8 mouse cellular contexts compared by ENCODE assay signal in the genomic region with DNA sequence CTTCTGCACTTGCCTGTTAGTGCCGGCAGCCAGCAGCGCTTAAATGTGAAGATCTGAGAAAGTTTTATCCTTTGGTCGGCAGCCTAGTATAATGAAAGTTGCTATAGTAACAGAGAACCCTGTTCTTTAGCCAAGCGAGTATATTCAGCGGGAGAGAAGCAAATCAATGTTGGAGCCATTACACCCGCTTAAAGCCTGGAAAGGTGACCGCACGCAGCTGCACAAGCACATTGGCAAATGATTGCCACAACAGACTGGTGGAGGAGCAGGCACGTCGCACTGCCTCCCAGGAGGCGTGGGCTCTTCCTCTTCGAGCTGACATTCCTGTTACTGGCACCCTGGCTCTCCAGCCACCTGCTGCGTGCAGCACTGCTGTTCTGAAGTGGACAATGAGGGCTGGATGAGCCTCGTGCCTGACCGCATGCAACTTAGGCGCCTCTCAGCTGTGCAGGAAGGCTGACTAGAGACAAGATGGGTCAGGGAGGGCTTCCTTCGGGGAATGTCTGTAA.
DNase-seq lines count a peak whose midpoint lies in the region.

No protein-coding gene starts in this region.

- DNase-seq in cerebellum, postnatal 10 days: peak; percentile 44 to 58
- DNase-seq in cerebellum, adult 8-10 months: no peak
- DNase-seq in right cerebral cortex, postnatal 10 days (ENCODE audit: low spot score in 2 of 2): peak; percentile 62 to 72
- DNase-seq in right cerebral cortex, adult 18-20 months: no peak
- peak; percentile 40 to 61 for DNase-seq in left cerebral cortex, postnatal 25 days (ENCODE audit: low spot score in 2 of 2)
- DNase-seq in T-cell, adult 2 months (ENCODE audit: low spot score): no peak
- DNase-seq in spleen, adult 18-20 months: no peak
- DNase-seq in yolk sac, embryonic 10.5 days (ENCODE audit: low spot score): no peak

- intact Hi-C loops in left cerebral cortex, postnatal 25 days (cut with DNase I): no loop called here

Comparison
In these comparisons a context has a peak if more than half of its experiments do, and no peak if none do; other contexts are left out.
1. DNase-seq: peak in cerebellum, postnatal 10 days (2 of 2), right cerebral cortex, postnatal 10 days (2 of 2) and left cerebral cortex, postnatal 25 days (2 of 2); none in cerebellum, adult 8-10 months (single experiment), right cerebral cortex, adult 18-20 months (single experiment), T-cell, adult 2 months (single experiment), spleen, adult 18-20 months (0 of 2) and yolk sac, embryonic 10.5 days (single experiment).